Mouse (Mus musculus) stomach, postnatal 0 days (tissue): ENCODE measurements around the gene Hspb7.

Experiments used
- CTCF ChIP-seq: IDR thresholded peaks from 2 replicates; pipeline ENCODE4 v1.5.1; 2016; ENCODE audit warnings: antibody characterized with exemption, low read depth, mild to moderate bottlenecking, moderate library complexity
- EP300 ChIP-seq: optimal IDR thresholded peaks from 2 replicates; pipeline ENCODE3; 2016; ENCODE audit warnings: antibody characterized with exemption

- TF ChIP-seq CTCF (0 out of 2 replicates have a peak, but pooled peaks have one; percentile 1), EP300 (no peak)
These were observed 24.1 kb downstream of the Hspb7 start, which contains the start of gene Zbtb17 for GRCm38 (mm10) chr4:141444451-141445327.
